Mouse (Mus musculus) 416B (cell line): ENCODE measurements around the gene Ube2z.

Source experiments
- DNase-seq: peaks from one replicate; pipeline ENCODE4 v3.0.0; 2011; ENCODE audit warnings: low read depth

Ube2z gene

DNA sequence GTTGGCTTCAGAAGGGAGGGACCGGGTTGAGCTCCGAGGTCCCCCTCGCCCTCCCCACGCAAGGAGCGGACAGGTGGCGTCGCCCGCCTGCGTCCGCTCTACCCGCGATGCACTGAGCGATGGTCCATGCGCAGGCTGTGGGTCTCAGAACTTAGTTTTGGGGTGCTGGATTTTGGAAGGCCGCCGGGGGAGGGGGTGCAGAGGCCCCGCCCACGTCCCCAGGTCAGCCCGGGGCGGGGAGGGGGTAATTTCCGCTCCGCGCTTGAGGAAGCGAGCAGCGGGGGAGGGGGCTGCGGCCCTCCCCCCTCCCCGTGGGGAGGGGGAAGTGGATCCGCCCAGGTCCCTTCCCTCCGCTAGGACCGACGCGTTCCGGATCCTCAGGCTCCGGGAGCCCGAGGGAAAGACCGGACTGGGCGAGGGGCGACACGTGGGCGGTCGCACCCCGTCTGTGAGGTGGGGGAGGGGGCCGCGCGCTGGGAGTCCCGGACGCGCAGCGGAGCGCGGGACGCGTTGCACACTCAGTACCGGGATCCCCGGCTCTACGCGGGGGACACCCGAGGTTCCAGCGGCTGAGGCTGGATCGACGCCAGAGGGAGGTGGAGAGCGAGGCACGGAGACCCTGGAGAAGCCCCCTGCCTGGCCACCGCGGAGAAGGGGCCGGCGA is 58.2 kb downstream of the Ube2z start:
- no peak for DNase-seq

DNA sequence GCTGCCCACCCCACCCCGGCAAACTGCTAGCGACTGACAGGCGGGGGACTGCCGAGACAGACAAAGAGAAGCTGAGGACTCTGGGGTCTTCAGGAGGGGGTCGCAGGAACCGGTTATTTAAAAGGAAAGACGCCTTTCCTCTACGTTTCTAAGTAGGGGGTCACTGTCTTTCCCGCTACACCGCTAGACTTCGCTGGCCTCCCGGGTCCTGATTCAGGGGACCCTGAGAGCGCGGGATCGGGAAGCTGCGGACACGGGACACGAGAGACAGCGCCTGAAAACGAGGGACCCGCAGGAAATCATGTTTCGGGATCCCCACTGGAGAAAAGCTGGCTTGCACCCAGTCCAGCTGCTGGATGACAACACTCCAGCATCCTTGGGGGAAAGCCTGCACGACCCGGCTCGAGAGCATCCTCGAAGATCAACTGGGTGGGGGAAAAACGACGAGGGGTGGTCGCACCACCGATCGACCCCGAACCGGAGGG is 58.8 kb downstream of the Ube2z start:
- no peak for DNase-seq

DNA sequence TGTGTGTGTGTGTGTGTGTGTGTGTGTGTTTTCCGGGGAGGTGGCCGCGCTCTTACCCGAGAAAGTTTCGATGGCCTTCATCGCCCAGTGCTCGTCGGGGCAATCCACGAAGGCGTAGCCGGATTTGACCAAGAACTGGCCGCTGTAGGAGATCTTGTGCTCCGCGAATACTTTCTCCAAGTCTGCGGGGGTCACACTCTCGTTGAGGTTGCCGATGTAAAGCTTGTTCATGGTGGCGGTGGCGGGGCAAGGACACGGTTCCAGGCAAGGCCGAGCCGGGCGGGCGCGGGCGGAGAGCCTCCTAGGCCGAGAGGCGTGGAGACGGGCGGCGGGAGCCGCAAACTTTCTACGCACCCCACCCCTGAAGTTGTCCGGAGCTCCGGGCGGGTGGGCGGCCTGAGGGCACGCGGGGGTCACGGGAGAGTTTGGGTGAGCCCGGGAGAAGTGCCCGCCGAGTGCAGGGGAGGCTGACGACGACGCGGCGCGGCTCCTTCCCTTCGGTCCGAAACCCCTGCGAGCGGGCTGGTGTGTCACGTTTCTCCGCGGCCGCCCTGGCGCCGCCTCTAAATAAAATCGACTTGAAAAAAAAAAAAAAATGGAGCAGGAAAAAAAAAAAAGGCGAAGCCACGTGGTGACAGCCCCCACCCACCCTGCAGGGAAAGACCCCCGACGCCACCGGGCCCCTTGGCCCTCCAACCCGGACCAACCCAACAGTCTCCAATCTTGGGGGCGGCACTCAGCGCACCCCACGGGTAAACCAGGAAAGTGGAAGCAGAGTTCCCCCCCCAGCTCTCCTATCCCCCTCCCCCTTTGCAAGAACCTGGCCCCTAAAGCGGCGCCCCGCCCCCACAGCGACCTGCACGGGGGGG is 59.6 kb downstream of the Ube2z start, which contains the start of gene Igf2bp1:
Gene Igf2bp1 (minus strand): TSS at position 538 of the 869 bp plus-strand sequence.
- no peak for DNase-seq

- no peak for DNase-seq
Measured at GRCm38 (mm10) chr11:96004793-96005402, 60.3 kb downstream of the Ube2z start.

GRCm38 (mm10) chr11:96003969-96004792 is 61.0 kb downstream of the Ube2z start:
- DNase-seq = no peak

DNA sequence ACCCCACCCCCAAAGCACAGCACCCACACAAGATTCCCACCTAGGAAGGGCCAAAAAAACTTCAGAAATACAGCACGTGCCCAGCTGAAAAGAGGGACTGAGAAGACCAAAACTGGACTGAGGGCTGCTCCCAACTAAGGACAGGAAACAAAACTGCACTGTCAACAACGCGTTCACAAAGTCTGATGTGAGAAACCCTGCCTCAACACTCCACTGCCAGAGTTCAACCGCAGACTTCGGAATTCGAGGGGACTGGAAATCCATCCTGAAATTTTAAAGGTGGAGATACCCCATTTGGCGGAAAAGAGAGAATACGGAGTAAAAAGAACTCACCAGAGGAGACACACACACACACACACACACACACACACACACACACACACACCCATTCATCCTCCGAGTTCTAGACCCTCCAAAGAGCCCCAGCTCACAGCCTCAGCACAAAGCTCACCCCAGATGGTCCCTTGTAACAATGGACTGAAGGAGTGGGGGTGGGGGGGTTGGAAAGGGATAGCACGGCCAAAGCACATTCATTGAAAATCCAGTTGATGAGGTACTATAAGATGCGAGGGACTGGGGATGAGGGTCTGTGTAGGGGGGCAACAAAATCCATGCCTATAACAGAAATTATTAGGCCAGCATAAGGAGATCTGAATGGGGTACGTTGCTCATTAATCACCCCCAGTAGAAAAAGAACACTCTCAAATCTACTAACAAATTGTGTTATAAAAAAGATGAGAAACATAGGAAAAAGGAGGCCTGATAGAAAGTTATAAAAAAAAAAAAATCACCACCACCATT is 61.9 kb downstream of the Ube2z start:
- no peak for DNase-seq
